Mouse (Mus musculus): Measurements from ENCODE around the gene Gm3558. TPM values are rescaled to one million over a fixed set of nuclear protein-coding genes. Genes with fewer than 3 reads are reported as not detected.
"Not testable (repeated sequence)": the region's sequence is repeated elsewhere in the genome, so short reads cannot be mapped to it uniquely, and the experiment has no call there.

The Gm3558 gene
- total RNA-seq (2021), result 1 to 10 TPM; 3.5 to 4.1 TPM
- long read RNA-seq, experiment 1, partial matches to known transcripts, result 1 of 8 reads
- long read RNA-seq, experiment 1, other reads (novel, unspliced or antisense), result 7 of 8 reads
- long read RNA-seq, experiment 2, partial matches to known transcripts, result 0 of 11 reads
- long read RNA-seq, experiment 2, other reads (novel, unspliced or antisense), result 11 of 11 reads

DNA sequence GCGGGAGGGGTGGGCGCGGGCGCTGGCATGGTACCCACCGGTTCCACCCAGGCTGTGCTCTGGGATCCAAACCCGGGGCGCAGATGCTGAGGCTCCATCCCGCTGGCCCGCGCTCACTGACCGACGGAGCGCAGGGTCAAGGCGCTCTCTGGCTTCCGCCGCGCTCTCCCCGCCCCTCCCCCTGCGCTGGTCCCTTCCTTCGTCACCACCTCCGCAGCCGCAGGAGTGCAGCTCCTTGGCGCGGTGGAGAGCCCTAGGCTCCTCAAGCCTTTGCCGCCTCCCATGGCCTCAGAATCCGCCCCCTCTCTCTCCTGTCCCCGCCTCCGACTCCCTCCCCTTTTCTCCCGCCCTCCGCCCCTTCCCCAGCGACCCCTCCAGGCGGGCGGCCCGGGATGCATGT lies at the start of gene Gm3558:
Gene Gm3558 (minus strand): TSS at position 185 of the 400 bp plus-strand sequence.
- DNase-seq (ENCODE audit: low spot score in 2 of 2), result not testable (repeated sequence)

DNA sequence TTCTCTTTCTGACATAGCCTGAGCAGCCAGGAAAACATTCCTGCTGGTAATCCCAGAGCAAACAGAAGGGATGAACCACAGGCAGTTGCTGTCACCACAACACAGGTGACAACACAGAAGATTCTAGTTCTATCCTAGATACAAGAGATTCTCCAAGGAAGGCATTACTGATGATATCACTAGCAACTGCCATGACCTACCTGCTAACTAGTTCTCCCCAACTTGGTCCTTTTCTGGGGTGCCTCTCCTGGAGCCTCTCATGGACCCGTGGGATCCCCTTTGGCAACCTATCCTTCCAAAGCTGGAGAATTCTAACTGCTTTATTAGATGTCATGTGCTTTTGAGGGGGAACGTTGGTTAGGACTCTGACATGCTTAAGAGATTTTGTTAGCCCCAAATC lies 27.1 kb upstream of the Gm3558 start, which contains the start of gene Gm10338:
Gene Gm10338 (minus strand): TSS at position 101 of the 400 bp plus-strand sequence.
- not testable (repeated sequence) for DNase-seq (ENCODE audit: low spot score in 2 of 2)

DNA sequence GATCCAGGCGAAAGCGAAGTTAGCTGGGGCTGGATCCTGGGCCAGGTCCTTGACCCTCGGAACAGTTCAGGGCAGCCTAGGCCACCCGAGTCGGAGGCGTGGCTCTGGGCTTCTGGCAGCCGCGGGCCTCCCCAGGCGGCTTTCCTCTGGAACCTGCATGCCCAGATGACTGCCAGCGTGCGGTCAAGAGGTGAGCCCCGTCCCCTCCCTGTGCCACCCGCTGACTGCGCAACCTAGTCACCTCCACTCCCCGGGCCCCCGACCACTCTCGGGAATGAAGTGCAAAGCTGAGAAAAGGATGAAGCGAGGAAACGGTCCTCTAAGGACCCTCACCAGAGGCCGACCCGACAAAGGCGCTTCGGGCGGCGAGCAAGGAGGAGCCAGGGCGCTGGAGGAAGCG lies 476 bp downstream of the Gm3558 start:
- not testable (repeated sequence) for DNase-seq (ENCODE audit: low spot score in 2 of 2)

GRCm38 (mm10) chr14:7567266-7567665 lies 1.1 kb downstream of the Gm3558 start:
- DNase-seq (ENCODE audit: low spot score in 2 of 2), result not testable (repeated sequence)

Other genes starting within 250 kb of the Gm3558 start
- not detected for gene Gm5797, start 236.2 kb downstream of the Gm3558 start, total RNA-seq (2021)
- gene Gm8374, start 203.4 kb downstream of the Gm3558 start, total RNA-seq (2021), result not detected
- not detected for gene Gm3755, start 117.6 kb downstream of the Gm3558 start, total RNA-seq (2021)
- under 1 TPM in 1 of 2 experiments, not detected in 1; 0.86 TPM for gene Gm3752, start 84.8 kb downstream of the Gm3558 start, total RNA-seq (2021)
- not detected for gene Gm10338, start 27.0 kb upstream of the Gm3558 start, total RNA-seq (2021)
- not detected for gene Gm10128, start 75.4 kb upstream of the Gm3558 start, total RNA-seq (2021)
- gene Gm26661, start 223.0 kb upstream of the Gm3558 start, total RNA-seq (2021), result not detected
- 10 to 100 TPM; 48.6 to 48.8 TPM for gene Flnb, start 249.4 kb upstream of the Gm3558 start, total RNA-seq (2021)